Comparison of ENCODE assay signal across 8 mouse cellular contexts in genomic region chr15:7480211-7480610, GRCm38 (mm10).
DNase-seq lines count a peak whose midpoint lies in the region; ATAC-seq lines count a peak whose summit lies in the region.

No protein-coding gene starts in this region.

- H3K27me3 ChIP-seq in neural tube, embryonic 14.5 days (ENCODE audit: control insufficient read depth, insufficient read depth, low read length): no peaks in the 10 kb centered on the region
- H3K27me3 ChIP-seq in midbrain, embryonic 16.5 days (ENCODE audit: control insufficient read depth, insufficient read depth, low read depth, low read length): no peaks in the 10 kb centered on the region

- H3K4me3 ChIP-seq in neural tube, embryonic 14.5 days (ENCODE audit: low read depth, low read length): no peak overlapping the region
- H3K4me3 ChIP-seq in midbrain, embryonic 16.5 days (ENCODE audit: low read depth, low read length): no peak overlapping the region

- peak; percentile 42 to 58 for DNase-seq in cerebellum, postnatal 10 days
- no peak for DNase-seq in cerebellum, postnatal 36 days
- DNase-seq in neural tube, embryonic 10.5 days (ENCODE audit: extremely low spot score, low spot score): no peak
- DNase-seq in heart, postnatal 10 days: peak; percentile 66 to 79
- no peak for DNase-seq in adrenal gland, adult 18-20 months (ENCODE audit: low spot score in 2 of 2)

- peak; percentile 74 for ATAC-seq in neural tube, embryonic 14.5 days (ENCODE audit: low read depth)
- ATAC-seq in midbrain, embryonic 16.5 days: peak; percentile 84
- ATAC-seq in megakaryocyte, adult 5-6 weeks (ENCODE audit: poor library complexity, severe bottlenecking): no peak

- H3K36me3 ChIP-seq in neural tube, embryonic 14.5 days (ENCODE audit: control insufficient read depth, insufficient read depth, low read length): no peaks in the 10 kb centered on the region
- H3K36me3 ChIP-seq in midbrain, embryonic 16.5 days (ENCODE audit: control insufficient read depth, insufficient read depth, low read length): no peaks in the 10 kb centered on the region

- intact Hi-C loops in heart, postnatal 10 days (cut with DNase I): no loop called here

- H3K27ac ChIP-seq in neural tube, embryonic 14.5 days (ENCODE audit: low read depth, low read length): no peak overlapping the region
- H3K27ac ChIP-seq in midbrain, embryonic 16.5 days (ENCODE audit: low read length): no peak overlapping the region

- no peak overlapping the region for H3K9ac ChIP-seq in neural tube, embryonic 14.5 days (replicated peaks; ENCODE audit: low read depth, low read length)
- no peak overlapping the region for H3K9ac ChIP-seq in midbrain, embryonic 16.5 days (ENCODE audit: low read depth, low read length)

- 15% methylated on average over 11 of the region's 11 CpGs for WGBS in neural tube, embryonic 14.5 days
- 7% methylated on average over 11 of the region's 11 CpGs for WGBS in midbrain, embryonic 16.5 days

- no peak overlapping the region for H3K4me2 ChIP-seq in neural tube, embryonic 14.5 days (ENCODE audit: low read depth, low read length)
- H3K4me2 ChIP-seq in midbrain, embryonic 16.5 days (ENCODE audit: low read length): no peak overlapping the region

- peaks cover 2% of the 10 kb centered on the region; the same call in 1 of the 2 replicates for H3K4me1 ChIP-seq in neural tube, embryonic 14.5 days (ENCODE audit: control insufficient read depth, insufficient read depth, low read length)
- peaks cover 5% of the 10 kb centered on the region; the same call in 1 of the 2 replicates for H3K4me1 ChIP-seq in midbrain, embryonic 16.5 days (ENCODE audit: control insufficient read depth, insufficient read depth, low read length)

- no peaks in the 10 kb centered on the region for H3K9me3 ChIP-seq in neural tube, embryonic 14.5 days (ENCODE audit: control insufficient read depth, low read length)
- H3K9me3 ChIP-seq in midbrain, embryonic 16.5 days (replicated peaks; ENCODE audit: control insufficient read depth, low read length, poor library complexity, severe bottlenecking): no peaks in the 10 kb centered on the region

Comparison
In these comparisons a context has a peak if more than half of its experiments do, and no peak if none do; other contexts are left out.
1. DNase-seq: peak in cerebellum, postnatal 10 days (2 of 2) and heart, postnatal 10 days (2 of 2); none in cerebellum, postnatal 36 days (0 of 2), neural tube, embryonic 10.5 days (single experiment) and adrenal gland, adult 18-20 months (0 of 2).